Mouse (Mus musculus) limb, embryonic 11.5 days (tissue): Measurements from ENCODE around the gene Sptan1. TPM values are rescaled to one million over a fixed set of nuclear protein-coding genes. Genes with fewer than 3 reads are reported as not detected.

Experiments used
- ATAC-seq: fragments of 200-750 bp; cut with Nextera tagmentation; 2 replicates; pipeline ENCODE4 v1.8.0; 2017; ENCODE audit warnings: low read depth; ENCODE audit not compliant: insufficient number of reproducible peaks, low FRiP score, low TSS enrichment
- DNase-seq: peaks from one replicate; pipeline ENCODE4 v3.0.0-alpha.2; 2015; ENCODE audit warnings: low spot score
- H3K27ac ChIP-seq: fragments of 300-500 bp; sonication (generic); replicated peaks from 2 replicates; pipeline ENCODE4 v1.5.1; 2014; ENCODE audit warnings: low read depth, mild to moderate bottlenecking, low read length
- H3K27me3 ChIP-seq: fragments of 300-500 bp; sonication (generic); 2 replicates; pipeline ENCODE4 v1.6.1; 2014; ENCODE audit warnings: mild to moderate bottlenecking, low read length, mixed read lengths; ENCODE audit not compliant: control insufficient read depth, insufficient read depth
- H3K36me3 ChIP-seq: fragments of 300-500 bp; sonication (generic); 2 replicates; pipeline ENCODE4 v1.6.1; 2014; ENCODE audit warnings: mild to moderate bottlenecking, low read length, moderate library complexity, mixed read lengths; ENCODE audit not compliant: control insufficient read depth, insufficient read depth
- H3K4me1 ChIP-seq: fragments of 300-500 bp; sonication (generic); 2 replicates; pipeline ENCODE4 v1.6.1; 2014; ENCODE audit warnings: low read length, mixed read lengths; ENCODE audit not compliant: control insufficient read depth, insufficient read depth
- H3K4me2 ChIP-seq: fragments of 300-500 bp; sonication (generic); 2 replicates; pipeline ENCODE4 v1.6.1; 2014; ENCODE audit warnings: low read depth, mild to moderate bottlenecking, moderate library complexity; ENCODE audit not compliant: severe bottlenecking
- H3K4me3 ChIP-seq: fragments of 300-500 bp; sonication (generic); 2 replicates; pipeline ENCODE4 v1.5.1; 2014; ENCODE audit warnings: low read depth, low read length
- H3K9ac ChIP-seq: fragments of 300-500 bp; sonication (generic); 2 replicates; pipeline ENCODE4 v1.6.1; 2014; ENCODE audit warnings: mild to moderate bottlenecking, low read length
- H3K9me3 ChIP-seq: fragments of 300-500 bp; sonication (generic); 2 replicates; pipeline ENCODE4 v1.6.1; 2016; ENCODE audit warnings: low read length; ENCODE audit not compliant: control insufficient read depth
- WGBS: fragments of 180-500 bp; shearing (Covaris S2); extraction: QIAGEN DNeasy Blood & Tissue Kit; methylation state at CpG from one replicate; pipeline ENCODE4 v1.1.7; 2014; 5-methylcytosine and 5-hydroxymethylcytosine counted together
- microRNA-seq: library from miRNA; unstranded; fragments of <30 nt; microRNA quantifications from one replicate; pipeline ENCODE4, GENCODE M21; 2016
- polyA plus RNA-seq: library from polyadenylated mRNA; unstranded; fragments of >200 nt; fragmentation: Nextera tagmentation; extraction: Ambion mirVana; gene quantifications from 2 replicates; pipeline ENCODE4 v1.2.1, GENCODE M21; 2014

Gene Sptan1
- polyA plus RNA-seq, 1 experiment from 2014 or later: 89.9 TPM

GRCm38 (mm10) chr2:30076959-30077358 is 111.6 kb downstream of the Sptan1 start:
- Histone ChIP-seq H3K4me3 (peak overlapping the region; percentile 59), H3K4me2 (peak overlapping the region; percentile 91; the same call in 1 of the 2 replicates), H3K9me3 (no peaks in the 10 kb centered on the region), H3K27me3 (no peaks in the 10 kb centered on the region), H3K36me3 (peaks cover 6% of the 10 kb centered on the region; the same call in 1 of the 2 replicates), H3K4me1 (peaks cover 11% of the 10 kb centered on the region), H3K9ac (peak overlapping the region; percentile 72; the same call in 1 of the 2 replicates), H3K27ac (peak overlapping the region; percentile 79)
- DNase-seq (no peak), ATAC-seq (peak; percentile 9; the same call in 1 of the 2 replicates)
- WGBS: 61% methylated on average over 6 of the region's 6 CpGs

- Histone ChIP-seq H3K27ac (peak within 1 kb of the TSS; percentile 79), H3K4me3 (peak within 1 kb of the TSS; percentile 59), H3K27me3 (no peaks in the 10 kb centered on the region), H3K4me2 (peak within 1 kb of the TSS; percentile 91), H3K9me3 (no peaks in the 10 kb centered on the region), H3K4me1 (peaks cover 11% of the 10 kb centered on the region), H3K36me3 (peaks cover 5% of the 10 kb centered on the region; the same call in 1 of the 2 replicates), H3K9ac (peak within 1 kb of the TSS; percentile 72)
- WGBS: under 1% methylated on average over 53 of the region's 53 CpGs
- DNase-seq (peak; percentile 93), ATAC-seq (peak; percentile 72)
Measured at GRCm38 (mm10) chr2:30077502-30078348, 112.4 kb downstream of the Sptan1 start, which contains the start of gene Pkn3. Gene Pkn3 (plus strand): TSS chr2:30077684.

GRCm38 (mm10) chr2:30078349-30078712 is 113.0 kb downstream of the Sptan1 start:
- peak overlapping the region; percentile 34 for H3K9ac ChIP-seq
- 28% methylated on average over 10 of the region's 10 CpGs for WGBS
- no peaks in the 10 kb centered on the region for H3K9me3 ChIP-seq
- H3K27me3 ChIP-seq: no peaks in the 10 kb centered on the region
- H3K4me3 ChIP-seq: peak overlapping the region; percentile 59; the same call in 1 of the 2 replicates
- 0 out of 2 replicates have a peak overlapping the region, but pooled peaks have one; percentile 79 for H3K27ac ChIP-seq
- ATAC-seq (peak; percentile 46; the same call in 1 of the 2 replicates), DNase-seq (no peak)
- peak overlapping the region; percentile 91 for H3K4me2 ChIP-seq
- H3K36me3 ChIP-seq: peaks cover 4% of the 10 kb centered on the region; the same call in 1 of the 2 replicates
- peaks cover 11% of the 10 kb centered on the region for H3K4me1 ChIP-seq

GRCm38 (mm10) chr2:30078760-30079159 is 113.4 kb downstream of the Sptan1 start:
- Histone ChIP-seq H3K4me1 (peaks cover 11% of the 10 kb centered on the region), H3K9me3 (no peaks in the 10 kb centered on the region), H3K4me3 (no peak overlapping the region), H3K27ac (0 out of 2 replicates have a peak overlapping the region, but pooled peaks have one; percentile 79), H3K4me2 (no peak overlapping the region), H3K36me3 (peaks cover 2% of the 10 kb centered on the region; the same call in 1 of the 2 replicates), H3K9ac (peak overlapping the region; percentile 34; the same call in 1 of the 2 replicates), H3K27me3 (no peaks in the 10 kb centered on the region)
- 76% methylated on average over 4 of the region's 4 CpGs for WGBS
- ATAC-seq: no peak
- DNase-seq: no peak

GRCm38 (mm10) chr2:30080181-30080800 is 114.9 kb downstream of the Sptan1 start:
- Histone ChIP-seq H3K9me3 (no peaks in the 10 kb centered on the region), H3K4me2 (no peak overlapping the region), H3K4me1 (peaks cover 15% of the 10 kb centered on the region), H3K36me3 (peaks cover 2% of the 10 kb centered on the region; the same call in 1 of the 2 replicates), H3K27me3 (no peaks in the 10 kb centered on the region), H3K27ac (no peak overlapping the region), H3K4me3 (no peak overlapping the region), H3K9ac (no peak overlapping the region)
- no peak for ATAC-seq
- 89% methylated on average over 15 of the region's 15 CpGs for WGBS
- no peak for DNase-seq

Small RNAs within 50 kb of the gene (microRNA-seq; reads per million reads assigned to microRNA genes)
- gene Mir6997: 1.2 reads per million

Other genes starting within 250 kb of the Sptan1 start
- not detected in 2 replicates for gene Gm13420, start 213.9 kb upstream of the Sptan1 start, polyA plus RNA-seq
- 0.65 TPM in 1 of 2 replicates, not detected in the other for gene Gm13547, start 206.2 kb upstream of the Sptan1 start, polyA plus RNA-seq
- 42.7 and 45.4 TPM in 2 replicates for gene Coq4, start 178.1 kb upstream of the Sptan1 start, polyA plus RNA-seq
- gene Trub2, start 177.1 kb upstream of the Sptan1 start, polyA plus RNA-seq: 32.2 and 36.1 TPM in 2 replicates
- gene Slc27a4, start 162.9 kb upstream of the Sptan1 start, polyA plus RNA-seq: 9.0 and 11.6 TPM in 2 replicates
- gene Urm1, start 145.5 kb upstream of the Sptan1 start, polyA plus RNA-seq: 19.5 and 26.0 TPM in 2 replicates
- gene Cercam, start 96.4 kb upstream of the Sptan1 start, polyA plus RNA-seq: 8.4 and 8.7 TPM in 2 replicates
- gene Odf2, start 76.3 kb upstream of the Sptan1 start, polyA plus RNA-seq: 80.5 and 91.8 TPM in 2 replicates
- 65.2 and 70.4 TPM in 2 replicates for gene Gle1, start 30.1 kb upstream of the Sptan1 start, polyA plus RNA-seq
- 32.6 and 32.8 TPM in 2 replicates for gene Wdr34, start 83.3 kb downstream of the Sptan1 start, polyA plus RNA-seq
- 780 and 808 TPM in 2 replicates for gene Set, start 91.8 kb downstream of the Sptan1 start, polyA plus RNA-seq
- 9.0 and 10.6 TPM in 2 replicates for gene Pkn3, start 112.1 kb downstream of the Sptan1 start, polyA plus RNA-seq
- gene Zdhhc12, start 128.1 kb downstream of the Sptan1 start, polyA plus RNA-seq: 32.1 and 34.1 TPM in 2 replicates
- 6.7 and 8.7 TPM in 2 replicates for gene Zer1, start 159.0 kb downstream of the Sptan1 start, polyA plus RNA-seq
- 14.2 and 16.8 TPM in 2 replicates for gene Tbc1d13, start 168.2 kb downstream of the Sptan1 start, polyA plus RNA-seq
- gene Endog, start 205.9 kb downstream of the Sptan1 start, polyA plus RNA-seq: 18.3 and 20.7 TPM in 2 replicates
- gene Spout1, start 212.9 kb downstream of the Sptan1 start, polyA plus RNA-seq: 91.6 and 92.6 TPM in 2 replicates
- gene Kyat1, start 240.3 kb downstream of the Sptan1 start, polyA plus RNA-seq: 6.1 and 7.6 TPM in 2 replicates